Mouse (Mus musculus) CH12.LX (cell line): ENCODE measurements around the gene Prl2c1.
"Not testable (repeated sequence)": the region's sequence is repeated elsewhere in the genome, so short reads cannot be mapped to it uniquely, and the experiment has no call there.

Experiments used
- ETS1 ChIP-seq: conservative IDR thresholded peaks from 2 replicates; pipeline ENCODE4 v1.6.1; 2012; ENCODE audit warnings: low read depth, mild to moderate bottlenecking, inconsistent platforms, low read length, improper control_type of control experiment, moderate library complexity
- MXI1 ChIP-seq: IDR thresholded peaks from 2 replicates; pipeline ENCODE4 v1.6.1; 2011; ENCODE audit warnings: mild to moderate bottlenecking, low read depth, low read length, improper control_type of control experiment
- MYC ChIP-seq: IDR thresholded peaks from 2 replicates; pipeline ENCODE4 v1.6.1; 2011; ENCODE audit warnings: low read depth, mild to moderate bottlenecking, improper control_type of control experiment, low read length
- SIN3A ChIP-seq: IDR thresholded peaks from 2 replicates; pipeline ENCODE4 v1.6.1; 2012; ENCODE audit warnings: low read length, improper control_type of control experiment, inconsistent platforms
- USF2 ChIP-seq: conservative IDR thresholded peaks from 2 replicates; pipeline ENCODE4 v1.6.1; 2011; ENCODE audit warnings: low read depth, low read length, improper control_type of control experiment
- ZKSCAN1 ChIP-seq: IDR thresholded peaks from 2 replicates; pipeline ENCODE4 v1.6.1; 2012; ENCODE audit warnings: low read depth, inconsistent platforms, low read length, improper control_type of control experiment, borderline replicate concordance

DNA sequence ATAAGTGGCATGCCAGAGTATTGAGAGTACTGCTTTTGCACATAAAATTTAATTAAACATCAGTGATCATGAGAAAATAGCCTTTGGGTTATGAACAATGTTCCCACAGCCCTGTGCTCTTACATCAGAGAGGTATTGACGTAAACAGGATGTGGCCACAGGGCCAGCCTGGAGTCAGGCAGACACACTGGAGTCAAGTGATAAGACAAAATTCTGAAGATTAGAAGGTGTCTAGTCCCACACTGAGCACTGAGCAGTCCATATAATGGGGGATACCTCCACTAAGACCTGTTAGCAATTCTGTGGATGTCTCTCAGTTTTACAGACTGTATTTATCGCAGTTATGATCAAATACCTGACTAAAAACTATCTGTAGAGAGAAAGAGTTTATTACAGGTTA, 55.1 kb downstream of the Prl2c1 start:
- TF ChIP-seq MYC, ZKSCAN1, ETS1, USF2, MXI1, SIN3A: not testable (repeated sequence)
